Mouse (Mus musculus): ENCODE data around the gene Kcnn1.

The Kcnn1 gene

GRCm38 (mm10) chr8:70810962-70811680, 51.9 kb downstream of the Kcnn1 start:
- DNase-seq (ENCODE audit: low spot score), result no peak

- no peak for DNase-seq (ENCODE audit: low spot score)
Measured at GRCm38 (mm10) chr8:70808955-70809701, 53.9 kb downstream of the Kcnn1 start.

GRCm38 (mm10) chr8:70808239-70808638, 54.8 kb downstream of the Kcnn1 start, which contains the start of gene Il12rb1:
TSS of gene Il12rb1 (plus strand) at chr8:70808449.
- DNase-seq (ENCODE audit: low spot score), result no peak

- no peak for DNase-seq (ENCODE audit: low spot score)
Measured at GRCm38 (mm10) chr8:70807304-70807703, 55.8 kb downstream of the Kcnn1 start.

- no peak for DNase-seq (ENCODE audit: low spot score)
Measured at GRCm38 (mm10) chr8:70806541-70806940, 56.5 kb downstream of the Kcnn1 start.

- peak; percentile 89 for DNase-seq (ENCODE audit: low spot score)
Measured at GRCm38 (mm10) chr8:70804481-70805206, 58.4 kb downstream of the Kcnn1 start, which contains the start of gene Mast3. TSS of gene Mast3 (minus strand) at chr8:70805054.

- peak; percentile 46 for DNase-seq (ENCODE audit: low spot score)
Measured at GRCm38 (mm10) chr8:70803761-70804480, 59.1 kb downstream of the Kcnn1 start.

GRCm38 (mm10) chr8:70802786-70803510, 60.1 kb downstream of the Kcnn1 start:
- DNase-seq (ENCODE audit: low spot score), result no peak

- no peak for DNase-seq (ENCODE audit: low spot score)
Measured at GRCm38 (mm10) chr8:70801830-70802229, 61.2 kb downstream of the Kcnn1 start.

GRCm38 (mm10) chr8:70801156-70801555, 61.9 kb downstream of the Kcnn1 start:
- no peak for DNase-seq (ENCODE audit: low spot score)

GRCm38 (mm10) chr8:70800648-70801047, 62.4 kb downstream of the Kcnn1 start:
- no peak for DNase-seq (ENCODE audit: low spot score)

GRCm38 (mm10) chr8:70798281-70798680, 64.8 kb downstream of the Kcnn1 start:
- peak; percentile 61 for DNase-seq (ENCODE audit: low spot score)

- peak; percentile 90 for DNase-seq (ENCODE audit: low spot score)
Measured at GRCm38 (mm10) chr8:70797081-70798070, 65.7 kb downstream of the Kcnn1 start.

- no peak for DNase-seq (ENCODE audit: low spot score)
Measured at GRCm38 (mm10) chr8:70796403-70797080, 66.5 kb downstream of the Kcnn1 start.

- no peak for DNase-seq (ENCODE audit: low spot score)
Measured at GRCm38 (mm10) chr8:70795370-70795769, 67.7 kb downstream of the Kcnn1 start.

GRCm38 (mm10) chr8:70794215-70794614, 68.8 kb downstream of the Kcnn1 start:
- DNase-seq (ENCODE audit: low spot score), result no peak

- peak; percentile 84 for DNase-seq (ENCODE audit: low spot score)
Measured at GRCm38 (mm10) chr8:70792700-70793099, 70.4 kb downstream of the Kcnn1 start.

All from urinary bladder, postnatal 14 days (tissue).